Mouse (Mus musculus) limb, embryonic 14.5 days (tissue): Measurements from ENCODE around the gene Fam169b. TPM values are rescaled to one million over a fixed set of nuclear protein-coding genes. Genes with fewer than 3 reads are reported as not detected.

Experiments used
- ATAC-seq: fragments of 200-750 bp; cut with Nextera tagmentation; 2 replicates; pipeline ENCODE4 v1.8.0; 2017; ENCODE audit warnings: low read depth, moderate number of reproducible peaks, moderate TSS enrichment; ENCODE audit not compliant: low FRiP score
- DNase-seq: peaks from one replicate; pipeline ENCODE4 v3.0.0-alpha.2; 2015; ENCODE audit warnings: low spot score
- H3K27ac ChIP-seq: fragments of 300-500 bp; sonication (generic); replicated peaks from 2 replicates; pipeline ENCODE4 v1.5.1; 2014; ENCODE audit warnings: low read depth, mild to moderate bottlenecking, low read length, moderate library complexity, mixed read lengths
- H3K27me3 ChIP-seq: fragments of 300-500 bp; sonication (generic); 2 replicates; pipeline ENCODE4 v1.6.1; 2014; ENCODE audit warnings: low read length, mixed read lengths; ENCODE audit not compliant: control insufficient read depth, insufficient read depth
- H3K36me3 ChIP-seq: fragments of 300-500 bp; sonication (generic); 2 replicates; pipeline ENCODE4 v1.6.1; 2014; ENCODE audit warnings: mild to moderate bottlenecking, low read length, moderate library complexity, mixed read lengths; ENCODE audit not compliant: control insufficient read depth, insufficient read depth
- H3K4me1 ChIP-seq: fragments of 300-500 bp; sonication (generic); 2 replicates; pipeline ENCODE4 v1.6.1; 2014; ENCODE audit warnings: antibody characterized with exemption, low read length, mixed read lengths; ENCODE audit not compliant: control insufficient read depth, insufficient read depth
- H3K4me2 ChIP-seq: fragments of 300-500 bp; sonication (generic); replicated peaks from 2 replicates; pipeline ENCODE4 v1.6.1; 2014; ENCODE audit warnings: low read depth, mild to moderate bottlenecking, low read length, moderate library complexity; ENCODE audit not compliant: severe bottlenecking
- H3K4me3 ChIP-seq: fragments of 300-500 bp; sonication (generic); replicated peaks from 2 replicates; pipeline ENCODE4 v1.5.1; 2014; ENCODE audit warnings: low read length
- H3K9ac ChIP-seq: fragments of 300-500 bp; sonication (generic); 2 replicates; pipeline ENCODE4 v1.6.1; 2014; ENCODE audit warnings: mild to moderate bottlenecking, low read depth, low read length, moderate library complexity; ENCODE audit not compliant: severe bottlenecking
- H3K9me3 ChIP-seq: fragments of 300-500 bp; sonication (generic); 2 replicates; pipeline ENCODE4 v1.6.1; 2016; ENCODE audit warnings: low read length; ENCODE audit not compliant: control insufficient read depth
- POLR2A ChIP-seq: fragments of 200-500 bp; IDR thresholded peaks from 2 replicates; pipeline ENCODE4 v1.8.0; 2012; ENCODE audit warnings: inconsistent platforms, mild to moderate bottlenecking, moderate library complexity, borderline replicate concordance; ENCODE audit not compliant: insufficient read depth, insufficient read length; ENCODE audit errors: extremely low read depth
- WGBS: fragments of 180-500 bp; shearing (Covaris S2); extraction: QIAGEN DNeasy Blood & Tissue Kit; methylation state at CpG from one replicate; pipeline ENCODE4 v1.1.7; 2014; 5-methylcytosine and 5-hydroxymethylcytosine counted together
- polyA plus RNA-seq, 2 experiments: library from polyadenylated mRNA; depleted of rRNA in 1 of 2; stranded (reverse) in 1 of 2; unstranded in 1 of 2; fragments of >200 nt; fragmentation: Nextera tagmentation in 1 of 2; extraction: Ambion mirVana in 1 of 2; gene quantifications; 2 replicates each; pipeline versions ENCODE4 v1.2.1 to v1.2.3; 2012 to 2014

Fam169b gene
- polyA plus RNA-seq, 2 experiments, result 1.0 to 1.9 TPM

GRCm38 (mm10) chr7:68263346-68264027, 10.2 kb upstream of the Fam169b start:
- peak overlapping the region; percentile 28 for H3K4me3 ChIP-seq
- WGBS, result 47% methylated on average over 8 of the region's 8 CpGs
- H3K9ac ChIP-seq, result no peak overlapping the region
- no peak overlapping the region; the same call in 1 of the 2 replicates for H3K27ac ChIP-seq
- ATAC-seq (no peak; the same call in 1 of the 2 replicates), DNase-seq (no peak)
- no peaks in the 10 kb centered on the region for H3K9me3 ChIP-seq
- H3K36me3 ChIP-seq, result no peaks in the 10 kb centered on the region
- TF ChIP-seq POLR2A, result no peak
- H3K4me1 ChIP-seq, result peaks cover 39% of the 10 kb centered on the region
- H3K4me2 ChIP-seq, result peak overlapping the region; percentile 57
- H3K27me3 ChIP-seq, result no peaks in the 10 kb centered on the region

GRCm38 (mm10) chr7:68264028-68264453, 9.6 kb upstream of the Fam169b start, which contains the start of gene Pgpep1l:
Gene Pgpep1l (minus strand): TSS chr7:68264233.
- Histone ChIP-seq H3K9me3 (no peaks in the 10 kb centered on the region), H3K4me1 (peaks cover 37% of the 10 kb centered on the region), H3K9ac (no peak within 1 kb of the TSS), H3K4me3 (peak within 1 kb of the TSS; percentile 28), H3K27me3 (no peaks in the 10 kb centered on the region), H3K4me2 (peak within 1 kb of the TSS; percentile 57), H3K36me3 (no peaks in the 10 kb centered on the region), H3K27ac (no peak within 1 kb of the TSS; the same call in 1 of the 2 replicates)
- no peak for TF ChIP-seq POLR2A
- DNase-seq (peak; percentile 84), ATAC-seq (peak; percentile 59)
- WGBS, result 4% methylated on average over 25 of the region's 25 CpGs

DNA sequence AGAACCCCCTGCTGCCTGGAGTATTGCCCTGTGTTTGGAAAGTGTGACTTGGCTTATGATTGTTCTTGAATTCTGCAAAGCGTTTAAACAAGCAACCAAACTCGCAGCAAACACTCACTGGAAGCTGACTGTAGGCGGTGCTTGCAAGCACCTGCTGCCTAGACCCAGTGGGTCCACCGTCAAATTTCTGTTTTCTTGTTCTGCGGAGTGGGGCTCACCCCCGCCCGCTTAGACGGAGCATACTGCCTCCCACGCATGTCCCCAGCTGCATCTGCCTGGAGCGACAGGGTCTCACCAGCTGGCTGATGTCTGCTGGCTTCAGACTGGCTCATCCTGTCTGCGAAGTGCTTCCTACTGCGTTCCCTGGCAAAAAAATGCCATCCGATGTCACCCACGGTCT, 9.1 kb upstream of the Fam169b start:
- Histone ChIP-seq H3K27ac (no peak overlapping the region), H3K4me2 (peak overlapping the region; percentile 57), H3K4me3 (peak overlapping the region; percentile 28), H3K4me1 (peaks cover 37% of the 10 kb centered on the region), H3K9me3 (no peaks in the 10 kb centered on the region), H3K36me3 (no peaks in the 10 kb centered on the region), H3K9ac (no peak overlapping the region), H3K27me3 (no peaks in the 10 kb centered on the region)
- WGBS, result 10% methylated on average over 14 of the region's 14 CpGs
- peak; percentile 60 for DNase-seq
- ATAC-seq, result no peak
- TF ChIP-seq POLR2A, result no peak

DNA sequence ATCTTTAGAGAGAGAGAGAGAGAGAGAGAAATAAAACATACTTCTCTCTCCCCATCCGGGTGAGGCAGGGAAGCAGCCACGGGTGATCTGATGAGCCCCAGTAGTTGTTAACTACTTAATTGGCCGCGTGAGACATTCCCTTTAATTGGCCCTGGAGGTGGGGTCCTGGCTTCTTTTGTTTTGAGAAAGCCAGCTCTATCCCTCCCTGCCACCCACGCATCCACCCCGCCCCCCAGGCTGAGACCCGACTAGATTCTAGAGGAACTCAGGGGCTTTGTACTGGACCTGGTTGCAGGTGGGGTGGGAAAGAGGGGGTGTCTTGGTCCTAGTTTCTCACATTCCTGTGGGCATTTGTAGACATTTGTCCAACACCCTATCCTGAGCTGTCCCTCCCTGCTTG, 8.2 kb upstream of the Fam169b start:
- no peak overlapping the region for H3K4me3 ChIP-seq
- no peak overlapping the region for H3K4me2 ChIP-seq
- 26% methylated on average over 7 of the region's 7 CpGs for WGBS
- no peaks in the 10 kb centered on the region for H3K9me3 ChIP-seq
- no peak overlapping the region for H3K27ac ChIP-seq
- no peaks in the 10 kb centered on the region for H3K27me3 ChIP-seq
- no peaks in the 10 kb centered on the region for H3K36me3 ChIP-seq
- no peak for TF ChIP-seq POLR2A
- H3K4me1 ChIP-seq, result peaks cover 37% of the 10 kb centered on the region
- ATAC-seq (no peak), DNase-seq (no peak)
- no peak overlapping the region for H3K9ac ChIP-seq

DNA sequence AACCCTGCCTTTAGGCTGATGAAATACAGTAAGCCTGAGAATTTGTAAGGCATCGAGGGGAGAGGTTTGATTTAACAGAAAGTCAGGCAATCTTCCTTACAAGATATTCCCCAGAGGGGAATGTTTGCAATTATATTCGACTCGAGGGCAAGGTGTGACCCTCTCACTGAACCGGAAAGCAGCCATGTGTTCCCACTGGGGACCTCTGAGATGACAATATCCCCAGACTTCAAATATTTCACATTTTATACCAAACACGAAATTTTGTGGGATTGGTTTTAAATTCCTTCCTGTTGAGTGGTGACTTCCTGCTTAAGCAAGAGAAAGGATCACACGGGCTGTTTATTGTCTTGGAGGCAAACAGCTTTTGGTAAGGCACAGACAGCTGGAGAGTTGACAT, 6.9 kb upstream of the Fam169b start:
- Histone ChIP-seq H3K27me3 (no peaks in the 10 kb centered on the region), H3K4me1 (peaks cover 37% of the 10 kb centered on the region), H3K4me2 (no peak overlapping the region), H3K27ac (peak overlapping the region; percentile 9; the same call in 1 of the 2 replicates), H3K9ac (no peak overlapping the region), H3K9me3 (no peaks in the 10 kb centered on the region), H3K4me3 (no peak overlapping the region), H3K36me3 (no peaks in the 10 kb centered on the region)
- DNase-seq (peak; percentile 73), ATAC-seq (peak; percentile 35; the same call in 1 of the 2 replicates)
- TF ChIP-seq POLR2A, result no peak
- WGBS, result 3% methylated on average over 6 of the region's 6 CpGs
